Mouse (Mus musculus): ENCODE results near the gene Bcl10. TPM values are rescaled to one million over a fixed set of nuclear protein-coding genes. Genes with fewer than 3 reads are reported as not detected.

The Bcl10 gene
- 15.3 and 16.1 TPM in 2 replicates for polyA plus RNA-seq (2012; rRNA removed)

DNA sequence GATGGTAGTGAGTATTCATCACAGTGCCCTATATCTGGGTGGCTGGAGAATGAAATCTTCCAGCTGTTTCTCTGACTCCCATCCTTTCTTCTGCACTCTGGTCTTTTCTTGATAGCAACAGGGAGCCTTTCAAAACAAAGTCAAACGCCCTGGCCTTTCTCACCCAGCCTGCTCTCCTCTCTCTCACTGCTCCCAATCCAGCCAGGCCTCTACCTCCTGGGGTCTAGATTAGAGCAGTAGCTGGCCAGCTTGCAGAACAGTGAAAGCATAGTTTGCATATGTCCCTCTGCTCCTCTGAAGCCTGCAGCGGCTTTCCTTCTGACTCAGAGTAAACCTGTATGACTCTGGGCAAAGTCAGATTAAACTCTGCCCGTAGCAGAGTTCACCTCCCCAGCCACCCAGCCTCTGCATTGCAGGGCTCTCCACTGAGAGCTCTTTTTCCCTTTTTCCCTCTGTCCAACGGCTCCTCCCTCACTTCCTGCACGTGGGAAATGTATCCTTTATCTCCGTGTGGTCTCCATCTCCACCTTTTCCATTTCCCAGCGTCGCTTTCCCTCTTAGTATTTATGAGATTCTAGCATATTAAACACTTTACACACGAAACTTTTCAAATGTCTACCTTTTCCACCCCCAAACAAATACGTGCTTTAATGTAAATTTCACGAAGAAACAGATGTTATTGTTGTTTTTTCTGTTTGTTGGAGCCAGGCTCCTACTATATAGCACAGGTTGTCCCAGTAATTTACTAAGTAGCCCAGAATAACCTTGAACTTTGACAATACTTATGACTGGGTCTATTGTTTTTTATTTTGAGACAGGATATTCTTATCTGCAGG, at the start of gene Bcl10:
TSS of gene Bcl10 (plus strand) at position 786 of the 836 bp plus-strand sequence.

DNA sequence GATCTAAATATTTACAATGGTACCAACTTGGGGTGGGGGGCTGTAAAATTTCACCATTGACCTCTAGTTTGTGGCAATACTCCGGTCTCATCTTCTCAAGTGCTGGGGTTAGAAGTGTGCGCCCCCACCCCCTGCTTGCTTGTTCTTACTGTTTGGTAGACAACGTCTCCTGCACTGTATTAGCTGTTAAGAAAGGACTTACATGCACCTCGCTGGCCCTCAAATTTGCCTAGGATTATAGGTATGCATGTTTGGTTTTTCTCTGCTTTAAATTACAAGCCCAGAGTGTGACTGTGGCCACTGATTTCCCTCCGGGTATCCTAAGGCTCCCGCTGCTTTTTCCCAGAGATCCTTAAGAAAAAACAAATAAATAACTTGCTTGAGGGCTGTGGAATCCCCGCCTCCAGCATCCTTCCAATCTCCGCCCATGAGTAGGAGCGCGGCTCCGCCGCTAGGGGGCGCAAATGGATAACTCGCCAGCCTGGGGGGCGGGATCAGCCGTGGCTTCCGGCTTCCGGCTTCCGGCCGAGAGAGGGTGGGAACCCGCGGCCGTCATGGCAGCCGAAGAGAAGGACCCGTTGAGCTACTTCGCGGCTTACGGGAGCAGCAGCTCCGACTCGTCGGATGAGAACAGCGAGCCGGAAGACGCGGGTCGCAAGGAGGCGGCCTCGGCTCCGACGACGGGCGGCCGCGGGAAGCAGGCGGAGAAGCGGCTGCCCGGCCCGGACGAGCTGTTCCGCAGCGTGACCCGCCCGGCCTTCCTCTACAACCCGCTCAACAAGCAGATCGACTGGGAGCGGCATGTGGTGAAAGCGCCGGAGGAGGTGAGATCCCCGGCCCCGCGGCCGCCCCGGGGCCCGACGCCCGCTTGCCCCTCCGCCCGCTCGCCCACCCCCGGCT, 15.2 kb downstream of the Bcl10 start, which contains the start of gene 2410004B18Rik:
TSS of gene 2410004B18Rik (plus strand) at position 510 of the 900 bp plus-strand sequence.

Other genes starting within 250 kb of the Bcl10 start
- 107 and 109 TPM in 2 replicates for gene Ddah1, start 164.1 kb upstream of the Bcl10 start, polyA plus RNA-seq (2012; rRNA removed)
- 58.3 and 63.5 TPM in 2 replicates for gene 2410004B18Rik, start 15.2 kb downstream of the Bcl10 start, polyA plus RNA-seq (2012; rRNA removed)
- 2.7 and 3.1 TPM in 2 replicates for gene Syde2, start 65.1 kb downstream of the Bcl10 start, polyA plus RNA-seq (2012; rRNA removed)
- gene Wdr63, start 185.3 kb downstream of the Bcl10 start, polyA plus RNA-seq (2012; rRNA removed): 1.3 and 1.6 TPM in 2 replicates
- gene Mcoln3, start 194.6 kb downstream of the Bcl10 start, polyA plus RNA-seq (2012; rRNA removed): 0.18 and 0.63 TPM in 2 replicates
- gene Mcoln2, start 227.0 kb downstream of the Bcl10 start, polyA plus RNA-seq (2012; rRNA removed): 0.04 and 0.05 TPM in 2 replicates

Data from central nervous system, embryonic 18 days (tissue).